Mouse (Mus musculus): ENCODE measurements at regions not wholly inside any gene's neighbourhood (a gene's known extent, or its start where the extent isn't known, plus 50 kb on each side); places are given as distances from the start of the nearest gene placed in this dataset.

GRCm38 (mm10) chr13:102640171-102640570 is 53.2 kb upstream of the Cd180 start:
- 76% methylated on average over 3 of the region's 3 CpGs for WGBS
- Histone ChIP-seq H3K27ac (replicated peaks; ENCODE audit: insufficient read depth, low read depth, low read length) (no peak overlapping the region), H3K4me3 (ENCODE audit: insufficient read depth, low read depth, low read length) (no peak overlapping the region), H3K36me3 (ENCODE audit: control insufficient read depth, insufficient read depth, low read length) (no peaks in the 10 kb centered on the region), H3K9ac (ENCODE audit: low read depth, low read length) (no peak overlapping the region), H3K4me1 (ENCODE audit: control insufficient read depth, insufficient read depth, low read length) (peaks cover 2% of the 10 kb centered on the region), H3K27me3 (ENCODE audit: control insufficient read depth, insufficient read depth, low read length) (no peaks in the 10 kb centered on the region), H3K79me2 (ENCODE audit: control insufficient read depth, insufficient read depth, low read length) (no peaks in the 10 kb centered on the region)
- DNase-seq (ENCODE audit: extremely low read depth, low read depth, low spot score) = no peak
- no peak for TF ChIP-seq CTCF (IDR thresholded peaks at IDR 0.05; ENCODE audit: low read depth, low read length)
- no peak for TF ChIP-seq POLR2A (IDR thresholded peaks at IDR 0.05; ENCODE audit: extremely low read depth, insufficient read depth, low read length)

All from liver, adult 2 months (tissue).